Mouse (Mus musculus): ENCODE results near the gene Cd101.

Cd101 gene

GRCm38 (mm10) chr3:101029339-101029738 lies at the start of gene Cd101:
Cd101 (minus strand) TSS chr3:101029556.
- no peak for DNase-seq (ENCODE audit: low spot score in 2 of 2)

DNA sequence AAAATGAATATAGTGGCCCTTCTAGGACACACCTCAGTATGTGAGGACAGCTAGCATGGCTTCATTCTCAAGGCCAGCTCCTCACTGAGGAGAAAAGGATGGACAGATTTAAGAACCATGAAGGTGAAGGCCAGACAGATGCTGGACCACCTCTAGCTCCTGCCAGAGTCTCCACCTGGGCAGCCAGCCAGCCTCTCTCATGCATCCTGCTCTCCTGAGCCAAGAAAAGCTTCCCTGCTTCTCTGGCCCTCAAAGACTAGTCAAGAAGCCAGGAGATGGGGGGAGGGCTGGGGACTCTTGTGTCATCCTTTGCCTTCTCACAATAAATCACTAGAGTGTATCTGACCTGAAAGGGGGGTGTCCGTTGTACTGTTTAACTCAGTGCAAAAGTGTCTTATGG lies 49.0 kb upstream of the Cd101 start:
- no peak for DNase-seq (ENCODE audit: low spot score in 2 of 2)

GRCm38 (mm10) chr3:101077710-101078100 lies 48.3 kb upstream of the Cd101 start:
- no peak for DNase-seq (ENCODE audit: low spot score in 2 of 2)

GRCm38 (mm10) chr3:101076966-101077709 lies 47.8 kb upstream of the Cd101 start:
- no peak for DNase-seq (ENCODE audit: low spot score in 2 of 2)

DNA sequence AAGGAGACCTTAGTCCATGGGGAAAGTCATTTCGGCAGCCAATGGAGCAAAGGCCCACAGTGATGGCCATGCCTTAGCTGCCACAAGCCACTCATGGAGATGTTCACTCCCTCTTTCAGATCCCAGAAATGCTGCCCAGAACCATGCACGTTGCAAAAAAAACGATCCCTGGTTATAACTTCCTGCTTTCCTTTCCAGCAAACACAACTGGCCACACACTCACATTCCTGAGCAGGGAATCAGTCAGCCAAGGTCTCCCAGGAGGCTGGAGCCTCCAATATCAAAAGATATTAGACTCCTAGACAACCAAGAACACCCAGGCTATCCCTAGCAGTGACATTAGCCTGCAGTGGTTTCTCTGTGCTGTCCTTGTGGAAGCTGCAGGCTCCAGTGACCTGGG lies 46.5 kb upstream of the Cd101 start:
- no peak for DNase-seq (ENCODE audit: low spot score in 2 of 2)

DNA sequence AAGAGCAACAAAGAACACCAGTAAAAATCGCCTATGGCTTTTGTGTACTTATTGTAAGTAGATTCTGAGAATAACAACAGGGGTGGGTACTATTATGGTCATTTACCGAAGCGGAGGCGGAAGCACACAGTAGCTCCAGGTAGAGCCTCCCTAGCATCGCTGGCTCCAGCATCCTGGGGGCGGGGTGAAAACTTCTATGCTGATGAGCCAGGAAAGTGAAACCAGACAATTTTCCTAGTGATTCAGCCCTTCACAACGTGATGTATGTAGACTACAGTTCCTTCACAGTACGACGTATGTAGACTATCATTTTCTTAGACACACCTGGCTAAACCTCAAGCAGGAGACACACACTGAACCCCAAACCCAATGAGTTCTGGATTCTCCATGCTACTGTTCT lies 44.0 kb upstream of the Cd101 start:
- no peak for DNase-seq (ENCODE audit: low spot score in 2 of 2)

- DNase-seq (ENCODE audit: low spot score in 2 of 2) = no peak
Observed at GRCm38 (mm10) chr3:101072506-101073215, 43.3 kb upstream of the Cd101 start.

DNA sequence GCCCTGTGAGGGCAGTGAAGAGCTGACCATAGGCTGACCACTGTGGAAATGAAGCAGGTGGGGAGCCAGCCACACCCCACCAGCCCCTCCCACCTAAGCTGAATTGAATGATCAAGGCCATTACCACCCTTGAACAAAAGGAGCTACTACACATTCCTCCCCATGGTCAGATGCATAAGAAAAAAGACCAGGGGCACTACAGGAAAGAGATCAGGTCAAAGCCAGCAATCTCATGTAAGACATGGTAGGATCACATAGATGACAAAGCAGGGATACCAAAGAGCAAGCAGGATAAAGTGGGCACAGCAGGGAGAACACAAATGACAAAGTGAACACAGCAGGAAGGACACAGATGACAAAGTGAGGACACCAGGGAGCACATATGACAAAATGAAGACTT lies 42.2 kb upstream of the Cd101 start:
- no peak for DNase-seq (ENCODE audit: low spot score in 2 of 2)

GRCm38 (mm10) chr3:101070796-101071235 lies 41.5 kb upstream of the Cd101 start:
- no peak for DNase-seq (ENCODE audit: low spot score in 2 of 2)

- no peak for DNase-seq (ENCODE audit: low spot score in 2 of 2)
Observed at GRCm38 (mm10) chr3:101070230-101070795, 41.0 kb upstream of the Cd101 start.

- no peak for DNase-seq (ENCODE audit: low spot score in 2 of 2)
Observed at GRCm38 (mm10) chr3:101068701-101069100, 39.3 kb upstream of the Cd101 start.

- DNase-seq (ENCODE audit: low spot score in 2 of 2) = no peak
Observed at GRCm38 (mm10) chr3:101066175-101066574, 36.8 kb upstream of the Cd101 start.

DNA sequence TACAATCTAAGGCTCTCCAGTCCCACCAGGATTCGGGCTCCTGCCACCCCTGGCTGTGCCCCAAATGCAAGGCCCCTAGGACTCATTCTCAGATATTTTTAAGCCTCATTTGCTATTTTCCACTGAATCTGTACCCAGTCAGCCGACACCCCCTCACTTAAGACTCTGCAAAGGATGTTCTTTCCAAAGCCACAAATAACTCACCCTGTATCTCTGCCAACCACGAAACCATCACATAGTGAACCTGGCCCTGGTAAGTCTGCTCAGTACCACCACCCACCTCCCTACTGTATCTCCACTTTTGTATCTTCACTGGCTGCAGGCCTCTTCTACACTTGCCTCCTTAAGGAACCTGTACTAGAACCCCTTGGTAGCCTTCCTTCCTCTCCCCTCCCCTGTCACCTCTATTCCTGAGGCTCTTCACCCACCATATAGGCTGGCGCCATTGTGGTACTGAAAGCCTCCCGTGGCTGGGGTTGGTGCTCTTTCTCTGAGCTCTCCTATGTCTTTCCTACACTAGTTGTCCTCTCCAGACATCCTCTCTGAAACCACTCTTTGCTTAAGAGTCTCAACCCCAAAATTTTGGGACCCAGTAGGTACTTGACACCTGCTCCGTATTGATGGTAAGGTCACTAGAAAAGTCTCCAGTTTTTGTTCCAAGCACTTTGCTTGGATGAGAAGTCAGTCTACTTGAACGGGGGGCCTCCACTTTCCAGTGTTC lies 32.7 kb upstream of the Cd101 start:
- DNase-seq (ENCODE audit: low spot score in 2 of 2) = no peak

DNA sequence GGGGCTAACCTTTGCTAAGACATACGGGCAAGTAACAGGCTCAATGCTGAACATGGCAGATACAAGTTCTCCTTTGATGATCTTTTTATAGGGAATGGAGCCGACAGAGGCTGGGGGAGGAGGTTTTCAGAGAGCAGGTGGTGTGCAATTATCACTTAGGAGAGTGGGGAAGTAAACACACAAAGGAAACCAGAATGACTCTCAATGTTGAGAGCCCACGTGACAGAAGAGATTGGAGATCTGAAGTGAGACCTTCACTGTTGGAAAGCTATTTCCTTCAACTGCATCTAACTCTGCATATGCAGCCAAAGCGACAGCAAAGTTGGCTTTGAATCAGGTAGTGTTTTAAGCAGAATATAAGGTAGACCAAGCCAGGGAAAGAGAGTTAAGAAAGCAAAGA lies 29.9 kb upstream of the Cd101 start:
- DNase-seq (ENCODE audit: low spot score in 2 of 2) = no peak

DNA sequence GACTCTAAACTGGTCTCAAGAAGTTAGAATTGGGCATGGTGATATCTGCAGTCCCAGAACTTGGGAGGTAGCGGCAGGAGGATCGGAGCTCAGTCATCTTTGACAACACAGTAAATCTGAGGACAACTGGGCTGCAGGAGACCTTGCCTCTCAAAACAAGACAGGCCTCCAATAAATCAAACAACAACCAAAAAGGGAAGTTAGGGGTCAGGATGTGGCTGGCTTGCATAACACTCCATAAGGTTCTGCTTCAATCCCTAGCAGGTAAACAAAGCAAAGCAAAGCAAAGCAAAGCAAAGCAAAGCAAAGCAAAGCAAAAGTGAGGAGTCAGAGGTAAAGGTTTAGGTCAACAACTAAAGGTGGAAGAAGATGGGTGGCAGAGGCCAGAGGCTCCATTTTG lies 28.8 kb upstream of the Cd101 start:
- no peak for DNase-seq (ENCODE audit: low spot score in 2 of 2)

GRCm38 (mm10) chr3:101055216-101055615 lies 25.9 kb upstream of the Cd101 start:
- no peak for DNase-seq (ENCODE audit: low spot score in 2 of 2)

GRCm38 (mm10) chr3:101051601-101052000 lies 22.2 kb upstream of the Cd101 start:
- DNase-seq (ENCODE audit: low spot score in 2 of 2) = no peak

DNA sequence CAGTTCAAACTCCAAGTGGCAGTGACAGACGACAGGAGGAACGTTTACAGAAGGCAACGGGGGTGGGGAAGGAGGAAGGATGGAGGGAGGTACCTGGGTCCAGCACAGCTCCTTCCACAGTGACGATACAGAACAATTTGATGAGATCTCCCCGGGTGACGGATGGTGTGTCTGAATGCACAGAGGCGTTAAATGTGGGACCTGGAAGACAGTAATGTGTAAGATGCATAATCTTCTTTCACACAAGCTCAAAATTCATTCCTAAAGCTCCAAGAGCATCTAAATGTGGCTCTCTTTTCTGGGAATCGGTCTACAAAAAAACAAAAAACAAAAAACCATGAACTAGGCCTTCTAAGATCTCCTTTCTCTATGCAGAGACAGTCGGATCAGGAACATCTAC lies 20.6 kb upstream of the Cd101 start:
- no peak for DNase-seq (ENCODE audit: low spot score in 2 of 2)

GRCm38 (mm10) chr3:101048781-101049180 lies 19.4 kb upstream of the Cd101 start:
- no peak for DNase-seq (ENCODE audit: low spot score in 2 of 2)

GRCm38 (mm10) chr3:101047586-101048275 lies 18.4 kb upstream of the Cd101 start:
- DNase-seq (ENCODE audit: low spot score in 2 of 2) = no peak

- DNase-seq (ENCODE audit: low spot score in 2 of 2) = no peak
Observed at GRCm38 (mm10) chr3:101045431-101045830, 16.1 kb upstream of the Cd101 start.

DNA sequence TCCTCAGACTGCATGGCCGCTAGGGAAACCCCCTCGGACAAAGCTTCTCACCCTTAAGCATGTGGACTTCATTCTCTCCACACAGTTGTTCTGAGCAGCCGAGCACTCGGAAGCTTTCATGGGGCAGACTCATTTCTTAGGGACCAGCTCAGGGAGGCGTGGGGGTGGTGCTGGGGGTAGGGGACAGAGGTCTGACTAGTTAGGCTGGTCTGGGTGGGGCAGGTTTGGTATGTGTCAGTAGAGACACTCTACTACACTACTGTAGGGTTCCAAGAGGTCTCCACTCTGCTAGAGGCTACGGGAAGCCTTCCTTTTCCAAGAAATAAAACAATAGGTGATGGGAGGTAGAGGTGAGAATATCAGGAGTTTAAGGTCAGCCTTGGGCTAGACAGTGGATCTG lies 15.3 kb upstream of the Cd101 start:
- no peak for DNase-seq (ENCODE audit: low spot score in 2 of 2)
